Comparison of ENCODE assay signal across 9 mouse cellular contexts in the genomic region with DNA sequence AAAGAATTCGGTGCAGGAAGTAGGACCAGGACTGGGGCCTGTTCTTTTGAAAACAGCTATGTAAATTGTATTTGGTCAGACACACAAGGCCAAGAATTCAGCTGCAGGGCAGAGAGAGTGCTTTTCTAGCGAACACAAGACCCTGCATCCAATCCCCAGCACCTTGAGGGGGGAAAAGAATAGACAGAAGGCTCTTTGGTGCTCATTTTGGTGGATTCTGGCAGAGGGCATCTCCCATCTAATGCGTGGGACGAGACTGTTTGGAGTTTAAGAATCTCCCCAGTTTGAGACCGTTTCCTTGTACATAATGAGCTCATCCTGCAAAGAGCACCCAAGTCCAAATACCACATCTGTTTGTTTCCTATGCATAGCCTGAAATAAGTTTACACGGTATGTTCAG. TPM values are rescaled to one million over a fixed set of nuclear protein-coding genes. Genes with fewer than 3 reads are reported as not detected.
DNase-seq lines count a peak whose midpoint lies in the region; ATAC-seq and TF ChIP-seq lines count a peak whose summit lies in the region.
"Had no signal": no experiment of that assay in that cellular context is flagged by ENCODE, and none has a peak within 500 bp of the region (broad histone marks: within the 10 kb centered on the region; RNA-seq: fewer than 3 reads in every experiment).

No protein-coding gene starts in this region.

- TF ChIP-seq EP300 in liver, postnatal 0 days (IDR thresholded peaks at IDR 0.05; ENCODE audit: low read depth): no peak

- ATAC-seq in heart, embryonic 14.5 days (ENCODE audit: insufficient number of reproducible peaks, insufficient read depth, low FRiP score, low read depth): no peak
- ATAC-seq in forebrain, embryonic 16.5 days: no peak
- no peak for ATAC-seq in liver, postnatal 0 days
- ATAC-seq in CD4-positive, CD25-positive, alpha-beta regulatory T cell, adult 4 months: no peak

- no peak for DNase-seq in heart, adult 18-20 months
- DNase-seq in adipocyte (ENCODE audit: low spot score): peak; percentile 44
- no peak for DNase-seq in liver, postnatal 0 days
- DNase-seq in Muller cell, postnatal 12 days (ENCODE audit: inconsistent ontology term): no peak
- no peak for DNase-seq in cerebellum, postnatal 14 days

- H3K27ac ChIP-seq in heart, embryonic 14.5 days (replicated peaks in 1 of 2; ENCODE audit: control insufficient read depth in 1 of 2, insufficient read depth in 1 of 2, low read depth in 2 of 2, low read length in 2 of 2): peak overlapping the region; percentile 42 to 72; a peak in 3 of 4 replicates
- peak overlapping the region; percentile 82 for H3K27ac ChIP-seq in forebrain, embryonic 16.5 days (ENCODE audit: low read length)
- peak overlapping the region; percentile 69 for H3K27ac ChIP-seq in liver, postnatal 0 days (ENCODE audit: low read depth)

- H3K4me3 ChIP-seq in heart, embryonic 14.5 days (ENCODE audit: control insufficient read depth in 1 of 2, insufficient read depth in 1 of 2, low read depth in 1 of 2, low read length in 2 of 2): no peak overlapping the region
- no peak overlapping the region for H3K4me3 ChIP-seq in forebrain, embryonic 16.5 days (replicated peaks; ENCODE audit: low read length)
- H3K4me3 ChIP-seq in liver, postnatal 0 days (ENCODE audit: low read depth, low read length): peak overlapping the region; percentile 16; the same call in 1 of the 2 replicates

- WGBS in heart, embryonic 14.5 days: 58% methylated on average over 6 of the region's 6 CpGs
- WGBS in forebrain, embryonic 16.5 days: 53% methylated on average over 6 of the region's 6 CpGs
- WGBS in liver, postnatal 0 days (ENCODE audit: insufficient replicate concordance): 50% methylated on average over 6 of the region's 6 CpGs

- H3K27me3 ChIP-seq in heart, embryonic 14.5 days (ENCODE audit: control insufficient read depth, insufficient read depth, low read length): no peaks in the 10 kb centered on the region
- H3K27me3 ChIP-seq in forebrain, embryonic 16.5 days (replicated peaks; ENCODE audit: control insufficient read depth, insufficient read depth, low read length): no peaks in the 10 kb centered on the region
- no peaks in the 10 kb centered on the region for H3K27me3 ChIP-seq in liver, postnatal 0 days (ENCODE audit: insufficient read depth, low read length)

- H3K9ac ChIP-seq in heart, embryonic 14.5 days (ENCODE audit: low read length): 0 out of 2 replicates have a peak overlapping the region, but pooled peaks have one; percentile 27
- H3K9ac ChIP-seq in forebrain, embryonic 16.5 days (replicated peaks; ENCODE audit: low read depth, low read length): 0 out of 2 replicates have a peak overlapping the region, but pooled peaks have one; percentile 18
- peak overlapping the region; percentile 39 for H3K9ac ChIP-seq in liver, postnatal 0 days (replicated peaks)

- no peaks in the 10 kb centered on the region for H3K9me3 ChIP-seq in heart, embryonic 14.5 days (ENCODE audit: control insufficient read depth, low read length)
- H3K9me3 ChIP-seq in forebrain, embryonic 16.5 days (ENCODE audit: control insufficient read depth, low read length): no peaks in the 10 kb centered on the region
- no peaks in the 10 kb centered on the region for H3K9me3 ChIP-seq in liver, postnatal 0 days (ENCODE audit: low read length)

- H3K4me1 ChIP-seq in heart, embryonic 14.5 days (ENCODE audit: control insufficient read depth in 2 of 2, insufficient read depth in 2 of 2, low read length in 2 of 2): peaks cover 13 to 22% of the 10 kb centered on the region in 2 experiments
- H3K4me1 ChIP-seq in forebrain, embryonic 16.5 days (replicated peaks; ENCODE audit: control insufficient read depth, insufficient read depth, low read length): peaks cover 19% of the 10 kb centered on the region
- peaks cover 46% of the 10 kb centered on the region for H3K4me1 ChIP-seq in liver, postnatal 0 days (ENCODE audit: insufficient read depth)

- peak overlapping the region; percentile 42; the same call in 1 of the 2 replicates for H3K4me2 ChIP-seq in heart, embryonic 14.5 days (ENCODE audit: low read length)
- peak overlapping the region; percentile 29 for H3K4me2 ChIP-seq in forebrain, embryonic 16.5 days (ENCODE audit: low read length)
- H3K4me2 ChIP-seq in liver, postnatal 0 days (ENCODE audit: low read depth, low read length): peak overlapping the region; percentile 58

- TF ChIP-seq CTCF in liver, postnatal 0 days (IDR thresholded peaks at IDR 0.05; ENCODE audit: low read depth): no peak

- no peaks in the 10 kb centered on the region for H3K36me3 ChIP-seq in heart, embryonic 14.5 days (ENCODE audit: control insufficient read depth, insufficient read depth, low read length)
- H3K36me3 ChIP-seq in forebrain, embryonic 16.5 days (ENCODE audit: control insufficient read depth, insufficient read depth): no peaks in the 10 kb centered on the region
- H3K36me3 ChIP-seq in liver, postnatal 0 days (replicated peaks; ENCODE audit: insufficient read depth, low read length): no peaks in the 10 kb centered on the region

RNA-seq across cellular contexts. Expression of a gene that starts 28.6 kb away (rescaled TPM):
- polyA plus RNA-seq in heart, embryonic 14.5 days (2014; fragmentation: Nextera tagmentation; extraction: Ambion mirVana): 1.4 TPM in 1 of 2 replicates, not detected in the other
- 1 to 10 TPM; 2.7 to 5.3 TPM for total RNA-seq in heart, adult 18-20 months (2021)
- polyA plus RNA-seq in forebrain, embryonic 16.5 days (2015; fragmentation: Nextera tagmentation; extraction: Ambion mirVana): 4.4 and 5.8 TPM in 2 replicates
- polyA plus RNA-seq in liver, postnatal 0 days (2015; fragmentation: Nextera tagmentation; extraction: Ambion mirVana): 0.42 TPM in 1 of 2 replicates, not detected in the other
- 1 to 10 TPM; 1.3 to 1.4 TPM for polyA plus RNA-seq in CD4-positive, CD25-positive, alpha-beta regulatory T cell, adult 4 months (2017; shearing (Covaris generic))
- polyA plus RNA-seq: cerebellum, adult 2 months had no signal

RNA-seq across cellular contexts. Expression of a gene that starts 37.3 kb away (rescaled TPM):
- polyA plus RNA-seq in heart, embryonic 14.5 days (2014; fragmentation: Nextera tagmentation; extraction: Ambion mirVana): 12.3 and 15.6 TPM in 2 replicates
- 10 to 100 TPM; 10.7 to 10.8 TPM for total RNA-seq in heart, adult 18-20 months (2021)
- 39.6 and 44.3 TPM in 2 replicates for polyA plus RNA-seq in forebrain, embryonic 16.5 days (2015; fragmentation: Nextera tagmentation; extraction: Ambion mirVana)
- polyA plus RNA-seq in liver, postnatal 0 days (2015; fragmentation: Nextera tagmentation; extraction: Ambion mirVana): 4.3 and 4.8 TPM in 2 replicates
- 1 to 10 TPM; 1.5 to 6.1 TPM for polyA plus RNA-seq in CD4-positive, CD25-positive, alpha-beta regulatory T cell, adult 4 months (2017; shearing (Covaris generic))
